Mouse (Mus musculus) forebrain, embryonic 13.5 days (tissue): ENCODE data around the gene Desi2. TPM values are rescaled to one million over a fixed set of nuclear protein-coding genes. Genes with fewer than 3 reads are reported as not detected.

ENCODE experiments used
- polyA plus RNA-seq: library from polyadenylated mRNA; unstranded; fragments of >200 nt; fragmentation: Nextera tagmentation; extraction: Ambion mirVana; gene quantifications from 2 replicates; pipeline ENCODE4 v1.2.1, GENCODE M21; 2015

The Desi2 gene
- polyA plus RNA-seq, 1 experiment from 2014 or later: 19.6 TPM

Other genes starting within 250 kb of the Desi2 start
- 0.10 TPM in 1 of 2 replicates, not detected in the other for gene Catspere2, start 204.0 kb upstream of the Desi2 start, polyA plus RNA-seq
- gene Cox20, start 131.7 kb downstream of the Desi2 start, polyA plus RNA-seq: 146 and 191 TPM in 2 replicates
- 334 and 374 TPM in 2 replicates for gene Hnrnpu, start 150.4 kb downstream of the Desi2 start, polyA plus RNA-seq
- gene Efcab2, start 218.7 kb downstream of the Desi2 start, polyA plus RNA-seq: 7.4 and 8.1 TPM in 2 replicates